Mouse (Mus musculus) lung, embryonic 16.5 days (tissue): ENCODE measurements around the gene Slfn5. TPM values are rescaled to one million over a fixed set of nuclear protein-coding genes. Genes with fewer than 3 reads are reported as not detected.
"Not testable (repeated sequence)": the region's sequence is repeated elsewhere in the genome, so short reads cannot be mapped to it uniquely, and the experiment has no call there.

ENCODE experiments used
- ATAC-seq: fragments of 200-750 bp; cut with Nextera tagmentation; 2 replicates; pipeline ENCODE4 v1.8.0; 2017; ENCODE audit warnings: low read depth, mild to moderate bottlenecking, moderate library complexity
- H3K27ac ChIP-seq: fragments of 300-500 bp; sonication (generic); 2 replicates; pipeline ENCODE4 v1.5.1; 2014; ENCODE audit warnings: mild to moderate bottlenecking, control low read depth, low read length
- H3K27me3 ChIP-seq: fragments of 300-500 bp; sonication (generic); 2 replicates; pipeline ENCODE4 v1.6.1; 2014; ENCODE audit warnings: low read depth, low read length, mixed read lengths; ENCODE audit not compliant: control insufficient read depth, insufficient read depth
- H3K36me3 ChIP-seq: fragments of 300-500 bp; sonication (generic); 2 replicates; pipeline ENCODE4 v1.6.1; 2014; ENCODE audit warnings: low read length; ENCODE audit not compliant: control insufficient read depth, insufficient read depth
- H3K4me1 ChIP-seq: fragments of 300-500 bp; sonication (generic); replicated peaks from 2 replicates; pipeline ENCODE4 v1.6.1; 2014; ENCODE audit warnings: low read length, mixed read lengths; ENCODE audit not compliant: control insufficient read depth, insufficient read depth
- H3K4me2 ChIP-seq: fragments of 300-500 bp; sonication (generic); 2 replicates; pipeline ENCODE4 v1.6.1; 2014; ENCODE audit warnings: low read depth, low read length, control low read depth
- H3K4me3 ChIP-seq: fragments of 300-500 bp; sonication (generic); 2 replicates; pipeline ENCODE4 v1.5.1; 2014; ENCODE audit warnings: mild to moderate bottlenecking, low read length, control low read depth
- H3K9ac ChIP-seq: fragments of 300-500 bp; sonication (generic); 2 replicates; pipeline ENCODE4 v1.6.1; 2014; ENCODE audit warnings: low read length, control low read depth
- H3K9me3 ChIP-seq: fragments of 300-500 bp; sonication (generic); 2 replicates; pipeline ENCODE4 v1.6.1; 2016; ENCODE audit warnings: low read length; ENCODE audit not compliant: control insufficient read depth
- WGBS: fragments of 180-500 bp; shearing (Covaris S2); extraction: QIAGEN DNeasy Blood & Tissue Kit; methylation state at CpG from one replicate; pipeline ENCODE4 v1.1.7; 2014; 5-methylcytosine and 5-hydroxymethylcytosine counted together
- polyA plus RNA-seq: library from polyadenylated mRNA; unstranded; fragments of >200 nt; fragmentation: Nextera tagmentation; extraction: Ambion mirVana; gene quantifications from 2 replicates; pipeline ENCODE4 v1.2.1, GENCODE M21; 2015

Slfn5 gene
- polyA plus RNA-seq, 1 experiment from 2014 or later: 4.5 TPM

GRCm38 (mm10) chr11:82959613-82960012 lies 8.5 kb downstream of the Slfn5 start:
- H3K4me3 ChIP-seq: no peak overlapping the region
- 9% methylated on average over 4 of the region's 4 CpGs for WGBS
- H3K4me1 ChIP-seq: no peaks in the 10 kb centered on the region
- H3K27me3 ChIP-seq: no peaks in the 10 kb centered on the region
- no peaks in the 10 kb centered on the region for H3K36me3 ChIP-seq
- no peaks in the 10 kb centered on the region for H3K9me3 ChIP-seq
- H3K9ac ChIP-seq: no peak overlapping the region
- H3K4me2 ChIP-seq: no peak overlapping the region
- no peak overlapping the region for H3K27ac ChIP-seq
- no peak for ATAC-seq

GRCm38 (mm10) chr11:82961743-82962142 lies 10.6 kb downstream of the Slfn5 start:
- H3K9me3 ChIP-seq: no peaks in the 10 kb centered on the region
- 43% methylated on average over 2 of the region's 2 CpGs for WGBS
- no peak overlapping the region for H3K4me2 ChIP-seq
- ATAC-seq: no peak
- H3K27me3 ChIP-seq: no peaks in the 10 kb centered on the region
- H3K4me1 ChIP-seq: no peaks in the 10 kb centered on the region
- H3K9ac ChIP-seq: no peak overlapping the region
- no peaks in the 10 kb centered on the region for H3K36me3 ChIP-seq
- H3K27ac ChIP-seq: no peak overlapping the region
- H3K4me3 ChIP-seq: no peak overlapping the region

GRCm38 (mm10) chr11:82962215-82962614 lies 11.1 kb downstream of the Slfn5 start:
- ATAC-seq: no peak
- 55% methylated on average over 8 of the region's 8 CpGs for WGBS

GRCm38 (mm10) chr11:82970712-82971589 lies 19.8 kb downstream of the Slfn5 start:
- peak overlapping the region; percentile 30 for H3K9ac ChIP-seq
- peak overlapping the region; percentile 20 for H3K4me3 ChIP-seq
- ATAC-seq: peak; percentile 71; the same call in 1 of the 2 replicates
- no peaks in the 10 kb centered on the region for H3K27me3 ChIP-seq
- peaks cover 3% of the 10 kb centered on the region; the same call in 1 of the 2 replicates for H3K4me1 ChIP-seq
- peak overlapping the region; percentile 53 for H3K4me2 ChIP-seq
- no peaks in the 10 kb centered on the region for H3K9me3 ChIP-seq
- no peak overlapping the region for H3K27ac ChIP-seq
- H3K36me3 ChIP-seq: no peaks in the 10 kb centered on the region
- WGBS: 7% methylated on average over 31 of the region's 31 CpGs

More at GRCm38 (mm10) chr11:82962215-82962614, 11.1 kb downstream of the Slfn5 start:
- Histone ChIP-seq H3K27ac (no peak overlapping the region), H3K4me3 (no peak overlapping the region), H3K36me3 (no peaks in the 10 kb centered on the region), H3K4me1 (no peaks in the 10 kb centered on the region), H3K9ac (no peak overlapping the region), H3K9me3 (no peaks in the 10 kb centered on the region), H3K4me2 (no peak overlapping the region), H3K27me3 (no peaks in the 10 kb centered on the region)

- no peak overlapping the region; the same call in 1 of the 2 replicates for H3K9ac ChIP-seq
- no peak overlapping the region for H3K27ac ChIP-seq
Observed at GRCm38 (mm10) chr11:82971590-82971974, 20.4 kb downstream of the Slfn5 start.

GRCm38 (mm10) chr11:82973916-82974315 lies 22.8 kb downstream of the Slfn5 start:
- H3K36me3 ChIP-seq: no peaks in the 10 kb centered on the region
- no peak overlapping the region for H3K27ac ChIP-seq
- no peak overlapping the region for H3K4me3 ChIP-seq
- H3K27me3 ChIP-seq: no peaks in the 10 kb centered on the region
- no peak for ATAC-seq
- WGBS: 40% methylated on average over 5 of the region's 5 CpGs
- H3K4me2 ChIP-seq: no peak overlapping the region
- no peaks in the 10 kb centered on the region for H3K9me3 ChIP-seq
- peaks cover 3% of the 10 kb centered on the region; the same call in 1 of the 2 replicates for H3K4me1 ChIP-seq
- H3K9ac ChIP-seq: no peak overlapping the region

More at GRCm38 (mm10) chr11:82971590-82971974, 20.4 kb downstream of the Slfn5 start:
- 53% methylated on average over 8 of the region's 11 CpGs for WGBS
- Histone ChIP-seq H3K9me3 (no peaks in the 10 kb centered on the region), H3K4me3 (no peak overlapping the region; the same call in 1 of the 2 replicates), H3K4me1 (peaks cover 3% of the 10 kb centered on the region; the same call in 1 of the 2 replicates), H3K27me3 (no peaks in the 10 kb centered on the region), H3K36me3 (no peaks in the 10 kb centered on the region), H3K4me2 (peak overlapping the region; percentile 53; the same call in 1 of the 2 replicates)
- no peak for ATAC-seq

GRCm38 (mm10) chr11:82982409-82982808 lies 31.3 kb downstream of the Slfn5 start:
- ATAC-seq, H3K4me3 ChIP-seq, H3K9ac ChIP-seq, H3K4me1 ChIP-seq, H3K27me3 ChIP-seq, H3K4me2 ChIP-seq, H3K9me3 ChIP-seq, H3K27ac ChIP-seq: not testable (repeated sequence)
- peaks cover 22% of the 10 kb centered on the region for H3K36me3 ChIP-seq
- 81% methylated on average over 2 of the region's 2 CpGs for WGBS

GRCm38 (mm10) chr11:82983193-82983592 lies 32.0 kb downstream of the Slfn5 start:
- no peak overlapping the region for H3K27ac ChIP-seq
- no peaks in the 10 kb centered on the region for H3K27me3 ChIP-seq
- H3K4me3 ChIP-seq: no peak overlapping the region
- peaks cover 22% of the 10 kb centered on the region for H3K36me3 ChIP-seq
- H3K4me1 ChIP-seq: peaks cover 3% of the 10 kb centered on the region; the same call in 1 of the 2 replicates
- no peak overlapping the region for H3K9ac ChIP-seq
- ATAC-seq: no peak
- H3K9me3 ChIP-seq: no peaks in the 10 kb centered on the region
- no peak overlapping the region for H3K4me2 ChIP-seq
- WGBS: 83% methylated on average over 17 of the region's 17 CpGs

GRCm38 (mm10) chr11:82987621-82988020 lies 36.5 kb downstream of the Slfn5 start:
- ATAC-seq: no peak
- H3K4me3 ChIP-seq: no peak overlapping the region
- H3K27ac ChIP-seq: no peak overlapping the region
- no peaks in the 10 kb centered on the region for H3K27me3 ChIP-seq
- no peak overlapping the region for H3K9ac ChIP-seq
- no peaks in the 10 kb centered on the region for H3K9me3 ChIP-seq
- H3K36me3 ChIP-seq: peaks cover 15% of the 10 kb centered on the region
- WGBS: 81% methylated on average over 6 of the region's 6 CpGs
- H3K4me1 ChIP-seq: peaks cover 13% of the 10 kb centered on the region
- no peak overlapping the region for H3K4me2 ChIP-seq
